Mouse (Mus musculus) E14TG2a.4 (cell line): ENCODE data around the gene Stk39.

Experiments
- H3K27me3 ChIP-seq: 2 replicates; pipeline ENCODE4 v1.6.1; 2014; ENCODE audit warnings: low read length, control low read depth; ENCODE audit not compliant: insufficient read depth
- H3K36me3 ChIP-seq: 2 replicates; pipeline ENCODE4 v1.6.1; 2014; ENCODE audit warnings: low read length, control low read depth; ENCODE audit not compliant: insufficient read depth
- H3K4me1 ChIP-seq: replicated peaks from 2 replicates; pipeline ENCODE4 v1.6.1; 2014; ENCODE audit warnings: low read depth, low read length, control low read depth
- H3K4me3 ChIP-seq: replicated peaks from 2 replicates; pipeline ENCODE4 v1.5.1; 2014; ENCODE audit warnings: mild to moderate bottlenecking, low read length
- H3K9me3 ChIP-seq: 2 replicates; pipeline ENCODE4 v1.6.1; 2014; ENCODE audit warnings: low read length, control low read depth
- CTCF ChIP-seq: conservative IDR thresholded peaks from 2 replicates; pipeline ENCODE4 v1.5.1; 2014; ENCODE audit warnings: low read length
- NANOG ChIP-seq: IDR thresholded peaks from 2 replicates; pipeline ENCODE4 v1.6.1; 2014; ENCODE audit warnings: borderline replicate concordance, low read length, mixed read lengths
- POU5F1 ChIP-seq: IDR thresholded peaks from 2 replicates; pipeline ENCODE4 v1.6.1; 2014; ENCODE audit warnings: low read length, borderline replicate concordance

Stk39 gene

GRCm38 (mm10) chr2:68346606-68347237 is 125.3 kb downstream of the Stk39 start:
- H3K4me1 ChIP-seq: peaks cover 15% of the 10 kb centered on the region; the same call in 1 of the 2 replicates
- TF ChIP-seq POU5F1 (no peak), NANOG (no peak), CTCF (no peak)
- no peaks in the 10 kb centered on the region for H3K36me3 ChIP-seq
- H3K4me3 ChIP-seq: no peak overlapping the region
- H3K9me3 ChIP-seq: peaks cover 20% of the 10 kb centered on the region
- peaks cover 37% of the 10 kb centered on the region for H3K27me3 ChIP-seq

DNA sequence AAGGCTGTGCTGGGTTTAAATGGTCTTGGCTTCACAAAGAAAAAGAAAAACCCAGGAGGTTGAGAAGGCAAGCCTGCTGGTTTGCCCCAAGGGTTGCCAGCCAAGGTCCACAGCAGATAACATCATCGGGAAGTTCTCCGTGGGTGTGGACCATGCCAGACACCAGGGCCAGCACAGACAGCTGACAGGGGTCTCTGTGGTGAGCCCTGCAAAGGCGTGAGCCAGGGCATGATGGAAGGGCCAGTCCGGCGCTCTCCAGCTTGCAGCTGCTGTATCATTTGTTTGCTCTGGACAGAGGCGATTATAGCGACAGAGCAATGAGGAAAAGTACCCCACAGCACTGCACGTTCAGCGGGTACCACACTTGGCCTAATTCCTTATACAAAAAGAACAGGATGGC is 126.8 kb downstream of the Stk39 start:
- H3K9me3 ChIP-seq: peaks cover 20% of the 10 kb centered on the region
- H3K36me3 ChIP-seq: no peaks in the 10 kb centered on the region
- TF ChIP-seq NANOG (no peak), CTCF (no peak), POU5F1 (no peak)
- H3K4me1 ChIP-seq: peaks cover 15% of the 10 kb centered on the region; the same call in 1 of the 2 replicates
- H3K4me3 ChIP-seq: no peak overlapping the region
- peaks cover 32% of the 10 kb centered on the region for H3K27me3 ChIP-seq

- H3K4me3 ChIP-seq: no peak overlapping the region
- peaks cover 23% of the 10 kb centered on the region for H3K27me3 ChIP-seq
- H3K36me3 ChIP-seq: no peaks in the 10 kb centered on the region
- no peak for TF ChIP-seq CTCF
- TF ChIP-seq POU5F1: no peak
- peaks cover 15% of the 10 kb centered on the region for H3K9me3 ChIP-seq
- H3K4me1 ChIP-seq: peaks cover 11% of the 10 kb centered on the region; the same call in 1 of the 2 replicates
Measured at GRCm38 (mm10) chr2:68343751-68344150, 128.3 kb downstream of the Stk39 start.

DNA sequence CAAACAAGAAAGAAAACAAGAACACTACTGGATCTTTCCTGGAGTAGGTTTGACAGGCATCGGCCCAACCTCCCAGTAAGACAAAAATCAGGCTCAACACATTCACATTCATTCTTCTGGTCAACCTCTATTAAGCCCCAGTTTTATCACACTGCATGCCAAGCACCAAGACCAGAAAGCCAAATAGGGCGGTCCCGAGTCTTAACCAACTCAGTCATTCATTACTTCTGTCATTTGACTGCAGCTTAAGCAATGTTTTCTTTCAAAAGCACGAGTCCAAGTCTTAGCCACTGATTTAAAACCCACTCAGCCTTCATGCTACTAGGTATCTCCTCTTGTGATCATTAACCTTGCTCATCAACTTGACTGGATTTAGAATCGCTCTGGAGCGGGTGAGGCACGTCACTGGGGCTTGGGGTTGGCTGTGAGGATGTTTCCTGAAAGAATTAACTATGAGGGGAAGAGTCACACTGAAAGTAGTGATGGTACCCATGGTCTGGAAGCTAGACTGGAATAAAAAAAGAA is 129.9 kb downstream of the Stk39 start:
- H3K9me3 ChIP-seq: no peaks in the 10 kb centered on the region
- H3K27me3 ChIP-seq: peaks cover 9% of the 10 kb centered on the region

DNA sequence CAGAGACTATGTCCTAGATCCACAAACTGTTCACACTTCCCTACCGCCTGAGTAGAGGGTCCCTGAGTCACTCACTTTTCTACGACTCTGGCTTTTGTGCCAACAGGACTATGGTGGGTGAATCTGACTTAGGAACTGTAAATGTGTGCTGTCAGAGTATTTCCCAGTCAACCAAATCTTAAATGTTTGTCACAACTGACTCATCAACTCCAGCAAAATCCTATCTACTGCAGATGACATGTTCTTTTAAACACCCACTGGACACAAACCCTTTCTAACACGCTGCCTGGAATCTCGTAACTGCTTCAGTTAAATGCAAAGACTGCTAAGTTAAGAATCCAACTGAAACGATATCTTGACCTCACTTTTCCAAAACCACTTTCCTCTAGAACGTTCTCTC is 135.2 kb downstream of the Stk39 start:
- H3K27me3 ChIP-seq: no peaks in the 10 kb centered on the region
- H3K9me3 ChIP-seq: no peaks in the 10 kb centered on the region
- no peaks in the 10 kb centered on the region for H3K4me1 ChIP-seq
- TF ChIP-seq CTCF (no peak), NANOG (no peak), POU5F1 (no peak)
- no peak overlapping the region for H3K4me3 ChIP-seq
- H3K36me3 ChIP-seq: no peaks in the 10 kb centered on the region

More for the DNA sequence above, 129.9 kb downstream of the Stk39 start:
- no peak overlapping the region for H3K4me3 ChIP-seq
- peaks cover 7% of the 10 kb centered on the region; the same call in 1 of the 2 replicates for H3K4me1 ChIP-seq
- TF ChIP-seq CTCF (no peak), NANOG (no peak), POU5F1 (no peak)
- H3K36me3 ChIP-seq: no peaks in the 10 kb centered on the region

- no peaks in the 10 kb centered on the region for H3K9me3 ChIP-seq
- no peaks in the 10 kb centered on the region; the same call in 1 of the 2 replicates for H3K27me3 ChIP-seq
- TF ChIP-seq POU5F1 (no peak), NANOG (no peak), CTCF (no peak)
- H3K36me3 ChIP-seq: no peaks in the 10 kb centered on the region
- no peak overlapping the region for H3K4me3 ChIP-seq
- no peaks in the 10 kb centered on the region for H3K4me1 ChIP-seq
Measured at GRCm38 (mm10) chr2:68334945-68335344, 137.1 kb downstream of the Stk39 start.

- H3K4me1 ChIP-seq: no peaks in the 10 kb centered on the region
- peaks cover 8% of the 10 kb centered on the region; the same call in 1 of the 2 replicates for H3K27me3 ChIP-seq
- no peak overlapping the region for H3K4me3 ChIP-seq
- no peaks in the 10 kb centered on the region for H3K9me3 ChIP-seq
- H3K36me3 ChIP-seq: no peaks in the 10 kb centered on the region
- TF ChIP-seq CTCF (no peak), POU5F1 (no peak), NANOG (no peak)
Measured at GRCm38 (mm10) chr2:68325306-68325705, 146.8 kb downstream of the Stk39 start.

- Histone ChIP-seq H3K9me3 (no peaks in the 10 kb centered on the region), H3K4me3 (no peak overlapping the region), H3K36me3 (no peaks in the 10 kb centered on the region), H3K4me1 (peaks cover 4% of the 10 kb centered on the region; the same call in 1 of the 2 replicates), H3K27me3 (peaks cover 11% of the 10 kb centered on the region; the same call in 1 of the 2 replicates)
- TF ChIP-seq CTCF: no peak
- no peak for TF ChIP-seq POU5F1
- no peak for TF ChIP-seq NANOG
Measured at GRCm38 (mm10) chr2:68321230-68321629, 150.8 kb downstream of the Stk39 start.

DNA sequence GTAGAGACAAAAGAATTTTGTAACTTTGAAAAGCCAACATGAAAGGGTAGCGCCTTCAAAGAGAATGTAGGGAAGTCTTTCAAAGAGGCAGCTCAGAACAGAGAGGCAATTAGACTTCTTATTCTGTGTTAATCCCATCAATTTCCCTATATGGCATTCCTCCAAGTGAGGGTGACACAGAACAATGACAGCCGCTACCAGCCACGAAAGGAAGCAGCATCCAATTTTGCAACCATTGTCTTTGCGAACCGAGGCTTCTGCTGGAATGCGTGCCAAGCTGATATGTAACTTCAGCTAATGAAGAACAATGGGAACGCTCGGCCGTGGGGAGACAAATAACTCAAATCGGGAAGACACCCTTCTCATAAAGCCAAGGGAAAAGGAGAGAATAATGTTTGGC is 151.4 kb downstream of the Stk39 start:
- no peak for TF ChIP-seq CTCF
- no peak for TF ChIP-seq NANOG
- H3K9me3 ChIP-seq: no peaks in the 10 kb centered on the region

More for the DNA sequence above, 151.4 kb downstream of the Stk39 start:
- Histone ChIP-seq H3K4me3 (no peak overlapping the region), H3K4me1 (peaks cover 4% of the 10 kb centered on the region; the same call in 1 of the 2 replicates), H3K36me3 (no peaks in the 10 kb centered on the region), H3K27me3 (peaks cover 14% of the 10 kb centered on the region; the same call in 1 of the 2 replicates)
